Mouse (Mus musculus): ENCODE measurements around the gene Glis3. TPM values are rescaled to one million over a fixed set of nuclear protein-coding genes. Genes with fewer than 3 reads are reported as not detected.

The Glis3 gene
- polyA plus RNA-seq, 1 experiment = 6.5 TPM

DNA sequence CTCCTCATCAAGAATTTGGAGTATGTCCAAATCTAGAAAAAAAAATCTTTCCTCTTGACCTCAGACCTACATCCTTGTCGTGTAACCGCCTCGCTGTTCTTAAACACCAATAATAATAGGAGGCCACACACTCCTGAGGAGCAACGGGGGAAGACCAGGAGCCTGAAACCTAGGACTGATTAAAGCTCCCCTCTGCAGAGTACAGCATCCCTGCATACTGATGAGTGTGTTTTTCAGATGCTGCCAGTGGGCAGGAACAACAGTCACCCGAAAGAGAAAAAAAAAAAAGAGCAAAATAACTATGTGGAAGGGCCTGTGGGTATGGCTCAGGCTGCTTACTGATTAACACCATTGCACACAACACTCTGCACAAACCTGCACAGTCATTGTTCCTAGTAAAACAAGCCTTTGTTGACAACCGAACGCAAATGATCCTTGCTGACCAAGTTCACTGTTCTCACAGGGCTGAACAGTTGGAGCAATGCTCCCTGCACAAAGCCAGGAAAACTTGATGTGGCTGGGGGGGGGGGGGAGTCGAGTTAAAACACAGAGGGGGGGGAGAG, 43.8 kb downstream of the Glis3 start:
- no peak overlapping the region for H3K4me3 ChIP-seq (replicated peaks; ENCODE audit: extremely low read depth, low read depth, low read length)
- no peaks in the 10 kb centered on the region for H3K4me1 ChIP-seq (ENCODE audit: control insufficient read depth, insufficient read depth, low read length)
- 47% methylated on average over 7 of the region's 8 CpGs for WGBS
- DNase-seq = no peak
- TF ChIP-seq POLR2A (IDR thresholded peaks at IDR 0.05; ENCODE audit: borderline replicate concordance, extremely low read depth, low read depth, low read length) (no peak), CTCF (IDR thresholded peaks at IDR 0.05; ENCODE audit: insufficient read depth, low read length) (no peak)

DNA sequence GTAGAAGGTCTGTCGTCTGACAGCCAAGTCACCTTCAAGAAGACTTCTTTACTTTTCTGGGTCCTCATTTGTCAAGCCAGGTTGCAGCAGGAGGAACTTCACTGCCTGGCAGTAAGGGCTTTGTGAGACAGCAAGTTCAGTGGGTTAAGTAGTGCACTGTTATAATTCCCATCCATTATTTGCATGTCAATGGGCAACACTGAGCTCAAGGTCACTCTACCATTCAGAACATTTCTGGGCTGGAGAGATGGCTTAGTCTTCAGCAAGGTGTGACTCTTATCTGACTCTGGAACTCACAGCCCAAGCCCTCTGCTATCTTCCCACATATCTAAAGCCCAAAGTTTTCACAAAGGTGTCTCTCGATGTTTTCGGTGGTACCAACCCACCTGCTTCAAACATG, 44.9 kb downstream of the Glis3 start:
- WGBS = 91% methylated on average over 3 of the region's 3 CpGs
- no peak for DNase-seq
- Histone ChIP-seq H3K4me1 (ENCODE audit: control insufficient read depth, insufficient read depth, low read length) (no peaks in the 10 kb centered on the region), H3K4me3 (replicated peaks; ENCODE audit: extremely low read depth, low read depth, low read length) (no peak overlapping the region)
- TF ChIP-seq POLR2A (IDR thresholded peaks at IDR 0.05; ENCODE audit: borderline replicate concordance, extremely low read depth, low read depth, low read length) = no peak
- no peak for TF ChIP-seq CTCF (IDR thresholded peaks at IDR 0.05; ENCODE audit: insufficient read depth, low read length)

DNA sequence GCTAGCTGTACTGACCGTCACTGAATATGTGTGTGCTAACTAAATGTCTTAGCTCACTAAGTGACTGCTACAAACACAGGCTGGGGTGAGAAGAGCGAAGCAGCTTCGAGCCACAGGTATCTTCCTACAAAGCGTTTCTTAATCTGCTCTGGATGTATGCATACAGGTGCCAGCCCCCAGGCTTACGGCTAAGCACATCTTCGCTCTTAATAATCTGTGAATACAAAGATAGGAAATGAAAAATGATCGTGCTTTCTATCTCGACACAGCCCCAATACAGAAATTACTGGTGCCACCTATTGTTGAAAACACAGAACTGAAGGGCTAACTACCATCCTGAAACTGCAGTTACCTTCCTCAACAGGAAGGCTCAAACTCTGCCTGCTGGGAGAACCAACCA, 51.5 kb downstream of the Glis3 start:
- TF ChIP-seq POLR2A (IDR thresholded peaks at IDR 0.05; ENCODE audit: borderline replicate concordance, extremely low read depth, low read depth, low read length) (no peak), CTCF (IDR thresholded peaks at IDR 0.05; ENCODE audit: insufficient read depth, low read length) (no peak)

DNA sequence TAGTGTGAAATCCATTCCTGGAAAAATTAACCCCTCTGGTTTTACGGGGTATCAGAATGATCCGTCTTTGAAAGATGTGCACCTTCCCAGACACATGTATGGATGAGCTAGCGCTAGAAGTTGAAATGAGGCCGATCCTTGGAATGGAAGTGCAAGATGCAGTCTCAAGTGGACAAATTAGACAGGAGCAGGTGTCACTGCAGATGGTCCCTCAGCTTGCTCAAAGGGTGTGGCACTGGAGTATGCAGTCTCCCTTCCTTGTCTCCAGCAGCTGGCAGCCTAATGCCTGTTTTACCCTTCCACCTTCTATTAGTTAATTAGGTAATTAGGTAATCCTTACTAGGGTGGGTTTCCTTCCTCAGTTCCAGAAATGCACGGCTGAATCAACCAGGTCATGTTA, 53.7 kb downstream of the Glis3 start:
- DNase-seq = no peak
- H3K4me3 ChIP-seq (replicated peaks; ENCODE audit: extremely low read depth, low read depth, low read length) = no peak overlapping the region
- H3K4me1 ChIP-seq (ENCODE audit: control insufficient read depth, insufficient read depth, low read length) = no peaks in the 10 kb centered on the region
- WGBS = 93% methylated on average over 5 of the region's 5 CpGs
- TF ChIP-seq CTCF (IDR thresholded peaks at IDR 0.05; ENCODE audit: insufficient read depth, low read length) (no peak), POLR2A (IDR thresholded peaks at IDR 0.05; ENCODE audit: borderline replicate concordance, extremely low read depth, low read depth, low read length) (no peak)

More for the DNA sequence above, 51.5 kb downstream of the Glis3 start:
- Histone ChIP-seq H3K4me1 (ENCODE audit: control insufficient read depth, insufficient read depth, low read length) (no peaks in the 10 kb centered on the region), H3K4me3 (replicated peaks; ENCODE audit: extremely low read depth, low read depth, low read length) (no peak overlapping the region)
- 37% methylated on average over 8 of the region's 8 CpGs for WGBS
- DNase-seq = no peak

DNA sequence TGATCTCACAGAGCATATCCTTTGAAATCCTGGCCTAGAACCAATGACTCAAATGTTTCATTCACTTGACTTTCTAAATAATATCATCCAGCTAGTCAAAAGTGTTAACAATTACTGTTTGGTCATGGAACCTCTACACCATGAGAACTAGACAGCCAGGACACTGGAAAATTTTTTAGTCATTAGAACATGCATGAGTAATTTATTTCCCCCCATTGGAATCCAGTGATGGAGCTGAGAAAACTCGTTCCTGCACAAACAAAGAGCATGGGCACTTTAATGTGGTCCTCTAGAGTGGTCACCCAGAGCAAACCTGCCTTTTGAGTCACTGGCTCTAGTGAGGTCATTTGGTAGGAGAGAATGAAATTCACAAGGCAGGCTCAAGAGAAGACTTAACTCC, 55.3 kb downstream of the Glis3 start:
- TF ChIP-seq POLR2A (IDR thresholded peaks at IDR 0.05; ENCODE audit: borderline replicate concordance, extremely low read depth, low read depth, low read length) = no peak
- Histone ChIP-seq H3K4me1 (ENCODE audit: control insufficient read depth, insufficient read depth, low read length) (no peaks in the 10 kb centered on the region), H3K4me3 (replicated peaks; ENCODE audit: extremely low read depth, low read depth, low read length) (no peak overlapping the region)
- no peak for DNase-seq
- 48% methylated on average over 1 of the region's 1 CpGs for WGBS

DNA sequence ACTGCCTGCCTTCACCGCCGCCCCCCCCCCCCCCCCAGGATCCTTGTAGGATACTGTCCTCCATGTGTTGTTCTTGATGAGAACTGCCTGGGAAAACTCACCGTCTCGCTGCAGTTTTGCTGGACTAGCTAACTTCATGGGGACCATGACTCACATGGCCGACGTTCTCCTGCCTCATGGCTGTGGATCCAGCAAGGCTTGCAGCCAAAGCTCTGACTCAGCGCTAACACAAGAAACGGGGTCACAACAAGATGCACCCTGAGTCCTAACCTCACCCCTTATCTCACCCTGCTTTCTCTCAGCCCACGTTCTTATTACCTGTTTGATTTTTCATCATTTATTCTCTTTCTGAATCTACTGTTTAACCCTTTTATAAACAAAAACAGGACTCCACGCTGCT, 56.2 kb downstream of the Glis3 start:
- no peak for DNase-seq
- H3K4me1 ChIP-seq (ENCODE audit: control insufficient read depth, insufficient read depth, low read length) = no peaks in the 10 kb centered on the region
- 61% methylated on average over 10 of the region's 10 CpGs for WGBS
- no peak for TF ChIP-seq POLR2A (IDR thresholded peaks at IDR 0.05; ENCODE audit: borderline replicate concordance, extremely low read depth, low read depth, low read length)
- TF ChIP-seq CTCF (IDR thresholded peaks at IDR 0.05; ENCODE audit: insufficient read depth, low read length) = no peak
- no peak overlapping the region for H3K4me3 ChIP-seq (replicated peaks; ENCODE audit: extremely low read depth, low read depth, low read length)

DNA sequence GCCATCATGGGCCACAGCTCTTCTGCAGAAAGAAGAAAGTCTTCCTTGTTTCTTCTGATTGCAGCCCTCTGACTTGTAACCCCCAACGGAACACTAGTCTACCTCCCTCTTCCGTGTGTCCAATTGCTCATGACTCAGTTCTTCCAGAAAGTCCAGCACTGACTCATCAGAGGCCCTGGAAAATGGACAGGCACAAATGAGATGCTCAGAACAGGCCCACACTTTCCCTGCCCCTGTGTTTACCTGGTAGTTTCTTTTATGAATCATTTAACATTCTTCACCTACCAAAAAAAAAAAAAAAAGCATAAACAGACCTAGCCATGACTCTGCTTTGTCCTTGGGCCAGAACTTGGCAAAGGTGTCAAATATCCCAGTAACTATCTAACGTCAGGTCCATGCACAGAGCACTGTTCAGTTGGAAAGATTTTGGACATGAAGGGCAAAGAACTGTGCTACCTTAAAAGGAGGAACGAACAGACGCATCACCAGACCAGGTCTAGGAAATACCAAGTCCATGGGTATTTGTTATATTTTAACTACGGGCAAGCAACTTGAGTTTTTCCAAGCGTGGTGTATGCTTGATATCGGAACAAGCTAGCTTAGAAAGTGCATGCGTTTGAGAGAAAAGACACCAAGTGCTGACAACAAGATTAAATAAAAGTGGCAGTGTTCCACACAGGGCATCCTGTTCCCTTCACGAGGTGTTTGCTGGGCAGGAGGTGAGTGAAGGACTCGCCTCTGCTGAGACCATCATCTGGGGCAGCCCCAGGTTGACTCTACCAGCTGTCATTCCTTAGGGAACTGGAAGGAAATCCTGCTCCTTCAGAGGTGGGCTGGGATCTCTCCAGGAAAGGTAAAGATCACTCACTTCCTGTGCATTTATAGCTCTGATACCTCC, 58.0 kb downstream of the Glis3 start:
- no peak for TF ChIP-seq CTCF (IDR thresholded peaks at IDR 0.05; ENCODE audit: insufficient read depth, low read length)
- TF ChIP-seq POLR2A (IDR thresholded peaks at IDR 0.05; ENCODE audit: borderline replicate concordance, extremely low read depth, low read depth, low read length) = no peak
- 82% methylated on average over 11 of the region's 11 CpGs for WGBS

DNA sequence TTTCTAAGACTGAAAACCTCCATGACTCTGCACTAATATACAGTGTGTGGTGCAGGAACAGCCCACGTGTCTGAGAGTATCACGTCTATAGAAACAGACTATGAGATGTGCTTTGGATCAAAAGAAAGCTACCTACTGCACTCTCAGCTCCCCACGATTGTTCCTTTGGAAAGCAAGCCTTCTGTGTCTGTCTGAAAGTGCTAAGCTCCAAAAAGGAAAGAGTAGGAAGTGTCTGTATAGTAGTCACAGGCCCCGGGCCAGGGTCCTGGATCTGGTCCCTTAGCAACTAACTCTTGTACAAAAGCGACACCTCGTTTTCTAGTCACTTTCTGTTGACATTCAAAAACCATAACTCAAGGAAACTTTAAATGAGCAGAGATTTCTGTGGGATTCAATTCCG, 62.1 kb downstream of the Glis3 start:
- no peak overlapping the region for H3K4me3 ChIP-seq (replicated peaks; ENCODE audit: extremely low read depth, low read depth, low read length)
- TF ChIP-seq CTCF (IDR thresholded peaks at IDR 0.05; ENCODE audit: insufficient read depth, low read length) (no peak), POLR2A (IDR thresholded peaks at IDR 0.05; ENCODE audit: borderline replicate concordance, extremely low read depth, low read depth, low read length) (no peak)
- no peaks in the 10 kb centered on the region for H3K4me1 ChIP-seq (ENCODE audit: control insufficient read depth, insufficient read depth, low read length)
- DNase-seq = no peak
- WGBS = 87% methylated on average over 7 of the region's 7 CpGs

More for the DNA sequence above, 58.0 kb downstream of the Glis3 start:
- H3K4me1 ChIP-seq (ENCODE audit: control insufficient read depth, insufficient read depth, low read length) = no peaks in the 10 kb centered on the region
- H3K4me3 ChIP-seq (replicated peaks; ENCODE audit: extremely low read depth, low read depth, low read length) = no peak overlapping the region
- DNase-seq = no peak

DNA sequence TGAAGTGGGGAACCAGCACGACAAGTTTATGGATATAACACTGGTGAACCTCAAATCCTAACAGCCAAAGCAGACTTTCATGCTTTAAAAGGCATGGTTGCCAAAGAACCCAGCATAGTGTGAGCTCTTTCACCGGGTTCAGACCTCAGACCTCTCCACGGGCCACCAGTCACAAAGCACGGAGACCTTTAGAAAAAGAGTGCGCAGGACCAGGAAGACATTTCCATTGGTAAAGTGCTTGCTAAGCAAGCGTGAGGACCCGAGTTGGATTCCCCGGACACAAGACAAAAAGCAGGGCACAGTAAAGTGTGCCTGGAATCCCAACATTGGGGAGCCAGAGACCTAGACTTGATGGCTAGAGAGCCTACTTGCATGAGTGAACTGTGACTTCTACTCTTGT, 62.7 kb downstream of the Glis3 start:
- no peaks in the 10 kb centered on the region for H3K4me1 ChIP-seq (ENCODE audit: control insufficient read depth, insufficient read depth, low read length)
- WGBS = 96% methylated on average over 8 of the region's 8 CpGs
- no peak overlapping the region for H3K4me3 ChIP-seq (replicated peaks; ENCODE audit: extremely low read depth, low read depth, low read length)
- no peak for DNase-seq
- TF ChIP-seq CTCF (IDR thresholded peaks at IDR 0.05; ENCODE audit: insufficient read depth, low read length) (no peak), POLR2A (IDR thresholded peaks at IDR 0.05; ENCODE audit: borderline replicate concordance, extremely low read depth, low read depth, low read length) (no peak)

DNA sequence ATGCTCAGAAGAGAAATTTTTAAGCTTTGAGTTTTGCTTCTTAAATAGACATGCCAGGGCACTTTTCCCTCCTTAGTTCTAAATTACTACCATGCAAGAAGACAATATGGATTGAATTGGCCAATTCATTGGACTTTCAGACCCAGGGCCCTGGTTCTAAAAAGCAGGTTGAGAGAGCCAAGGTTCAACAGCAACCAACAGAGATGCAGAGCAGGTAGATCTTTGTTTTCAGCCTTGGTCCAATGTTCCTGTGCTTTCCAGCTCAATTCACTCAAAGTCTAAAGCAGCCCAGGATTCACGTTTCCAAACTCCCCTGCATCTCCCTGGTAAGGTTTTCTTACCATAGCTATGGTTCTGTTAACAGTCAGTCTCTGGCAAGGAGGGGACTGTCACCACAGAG, 63.4 kb downstream of the Glis3 start:
- no peak overlapping the region for H3K4me3 ChIP-seq (replicated peaks; ENCODE audit: extremely low read depth, low read depth, low read length)
- 85% methylated on average over 1 of the region's 1 CpGs for WGBS
- DNase-seq = no peak
- TF ChIP-seq POLR2A (IDR thresholded peaks at IDR 0.05; ENCODE audit: borderline replicate concordance, extremely low read depth, low read depth, low read length) = no peak
- no peaks in the 10 kb centered on the region for H3K4me1 ChIP-seq (ENCODE audit: control insufficient read depth, insufficient read depth, low read length)

All from lung, adult 2 months (tissue).